Mouse (Mus musculus) heart, postnatal 0 days (tissue): ENCODE data around the gene Gm17027.
"Not testable (repeated sequence)": the region's sequence is repeated elsewhere in the genome, so short reads cannot be mapped to it uniquely, and the experiment has no call there.

Experiments used
- CTCF ChIP-seq: IDR thresholded peaks from 2 replicates; pipeline ENCODE4 v1.5.1; 2016; ENCODE audit warnings: antibody characterized with exemption, control low read depth, low read depth
- EP300 ChIP-seq: IDR thresholded peaks from 2 replicates; pipeline ENCODE4 v1.6.1; 2016; ENCODE audit warnings: antibody characterized with exemption, low read depth

DNA sequence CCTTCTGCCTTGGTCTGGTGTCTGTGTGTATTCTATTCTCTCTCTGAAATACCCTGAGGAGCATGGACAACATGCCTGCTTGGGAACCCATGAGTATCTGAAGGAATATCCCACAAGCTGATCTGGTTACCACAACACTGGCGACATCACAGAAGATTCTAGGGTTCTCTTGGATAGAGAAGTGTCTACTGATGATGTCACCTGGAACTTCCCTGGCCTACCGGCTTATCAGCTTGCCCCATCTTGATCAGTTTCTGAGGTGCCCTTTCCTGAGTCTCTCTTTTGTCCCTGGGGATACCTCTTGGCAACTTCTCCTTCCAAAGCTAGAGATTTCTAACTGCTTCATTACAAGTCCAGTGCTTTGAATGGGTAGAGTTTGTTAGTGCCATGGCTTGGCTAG, at the start of gene Gm17027:
- TF ChIP-seq CTCF, EP300: not testable (repeated sequence)
